Mouse (Mus musculus) frontal cortex, postnatal 25 days (tissue): ENCODE measurements around the gene Pdcd2.
A peak's percentile ranks its signal among the peaks of the same experiment; 100 is the strongest.
"Not testable (repeated sequence)": the region's sequence is repeated elsewhere in the genome, so short reads cannot be mapped to it uniquely, and the experiment has no call there.

Source experiments
- DNase-seq, 2 experiments: peaks; one replicate each; pipeline ENCODE4 v3.0.0; 2022; ENCODE audit warnings: low spot score in 2 of 2

Gene Pdcd2

GRCm38 (mm10) chr17:15526986-15527810 is at the start of gene Pdcd2:
Pdcd2 (minus strand) TSS chr17:15527301.
- peak; percentile 81 to 87 for DNase-seq

- no peak for DNase-seq
Measured at GRCm38 (mm10) chr17:15575056-15575455, 48.0 kb upstream of the Pdcd2 start.

GRCm38 (mm10) chr17:15566908-15567307 is 39.8 kb upstream of the Pdcd2 start:
- DNase-seq = no peak

GRCm38 (mm10) chr17:15564928-15565300 is 37.8 kb upstream of the Pdcd2 start:
- DNase-seq = no peak

- peak; percentile 100 for DNase-seq
Measured at GRCm38 (mm10) chr17:15564014-15564927, 37.2 kb upstream of the Pdcd2 start, which contains the start of gene Prdm9. Prdm9 (minus strand) TSS chr17:15564354.

GRCm38 (mm10) chr17:15559946-15560345 is 32.8 kb upstream of the Pdcd2 start:
- no peak for DNase-seq

GRCm38 (mm10) chr17:15549713-15550112 is 22.6 kb upstream of the Pdcd2 start:
- DNase-seq = no peak

- no peak for DNase-seq
Measured at GRCm38 (mm10) chr17:15546440-15546839, 19.3 kb upstream of the Pdcd2 start.

GRCm38 (mm10) chr17:15543868-15544267 is 16.8 kb upstream of the Pdcd2 start:
- not testable (repeated sequence) for DNase-seq

GRCm38 (mm10) chr17:15540309-15540708 is 13.2 kb upstream of the Pdcd2 start:
- DNase-seq = no peak

- DNase-seq = no peak
Measured at GRCm38 (mm10) chr17:15536457-15536904, 9.4 kb upstream of the Pdcd2 start.

- no peak for DNase-seq
Measured at GRCm38 (mm10) chr17:15535943-15536342, 8.8 kb upstream of the Pdcd2 start.

- no peak for DNase-seq
Measured at GRCm38 (mm10) chr17:15535162-15535800, 8.2 kb upstream of the Pdcd2 start.

GRCm38 (mm10) chr17:15530141-15530540 is 3.0 kb upstream of the Pdcd2 start:
- DNase-seq = no peak

- no peak for DNase-seq
Measured at GRCm38 (mm10) chr17:15528887-15529286, 1.8 kb upstream of the Pdcd2 start.

- DNase-seq = no peak
Measured at GRCm38 (mm10) chr17:15527811-15528136, 673 bp upstream of the Pdcd2 start.

GRCm38 (mm10) chr17:15526304-15526703 is 797 bp downstream of the Pdcd2 start:
- no peak for DNase-seq

- no peak for DNase-seq
Measured at GRCm38 (mm10) chr17:15518766-15519165, 8.3 kb downstream of the Pdcd2 start.

GRCm38 (mm10) chr17:15518186-15518585 is 8.9 kb downstream of the Pdcd2 start:
- DNase-seq = no peak

GRCm38 (mm10) chr17:15517776-15518175 is 9.3 kb downstream of the Pdcd2 start:
- no peak for DNase-seq

GRCm38 (mm10) chr17:15510694-15511093 is 16.4 kb downstream of the Pdcd2 start:
- DNase-seq = no peak
